Mouse (Mus musculus): ENCODE results near the gene Msi2. TPM values are rescaled to one million over a fixed set of nuclear protein-coding genes. Genes with fewer than 3 reads are reported as not detected.

Msi2 gene
- polyA plus RNA-seq, 1 experiment from 2014 or later: 33.1 TPM

DNA sequence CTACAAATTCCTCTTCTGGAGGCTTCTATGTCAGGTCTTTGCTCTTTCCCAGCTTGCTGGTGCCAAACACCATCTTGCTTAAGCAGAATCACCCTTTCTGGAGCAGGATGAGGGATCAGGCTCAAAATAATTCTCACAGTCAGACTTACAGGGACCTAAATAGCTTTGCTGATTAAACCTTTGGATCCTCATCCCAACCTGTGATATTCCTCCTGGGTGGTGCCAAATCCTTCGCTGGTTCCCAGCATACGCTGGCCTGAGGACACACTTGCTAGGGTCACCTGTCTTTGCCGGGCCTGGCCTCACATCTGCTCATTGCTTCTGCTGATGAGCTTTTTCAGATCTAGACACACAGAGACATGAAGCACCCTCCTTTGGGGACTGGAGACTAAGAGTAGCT, 279.7 kb downstream of the Msi2 start:
- DNase-seq (no peak), ATAC-seq (ENCODE audit: low FRiP score, low TSS enrichment) (no peak)
- H3K4me2 ChIP-seq (ENCODE audit: low read length): no peak overlapping the region
- 84% methylated on average over 3 of the region's 3 CpGs for WGBS
- H3K27me3 ChIP-seq (ENCODE audit: control insufficient read depth, insufficient read depth, low read length): no peaks in the 10 kb centered on the region
- no peak overlapping the region for H3K4me3 ChIP-seq (replicated peaks; ENCODE audit: low read depth, low read length)
- no peak overlapping the region for H3K9ac ChIP-seq (replicated peaks; ENCODE audit: low read length)
- peak overlapping the region; percentile 15; the same call in 1 of the 2 replicates for H3K27ac ChIP-seq (replicated peaks; ENCODE audit: low read depth, low read length)
- no peaks in the 10 kb centered on the region for H3K36me3 ChIP-seq (ENCODE audit: control insufficient read depth, insufficient read depth, low read length)
- H3K4me1 ChIP-seq (ENCODE audit: control insufficient read depth, insufficient read depth, low read length): peaks cover 64% of the 10 kb centered on the region
- H3K9me3 ChIP-seq (ENCODE audit: control insufficient read depth, low read length): no peaks in the 10 kb centered on the region

- no peak overlapping the region for H3K27ac ChIP-seq (replicated peaks; ENCODE audit: low read depth, low read length)
- no peaks in the 10 kb centered on the region for H3K36me3 ChIP-seq (ENCODE audit: control insufficient read depth, insufficient read depth, low read length)
- ATAC-seq (ENCODE audit: low FRiP score, low TSS enrichment): no peak
- WGBS: 28% methylated on average over 2 of the region's 2 CpGs
- no peaks in the 10 kb centered on the region for H3K9me3 ChIP-seq (ENCODE audit: control insufficient read depth, low read length)
- peaks cover 53% of the 10 kb centered on the region for H3K4me1 ChIP-seq (ENCODE audit: control insufficient read depth, insufficient read depth, low read length)
- H3K9ac ChIP-seq (replicated peaks; ENCODE audit: low read length): no peak overlapping the region
- no peak overlapping the region for H3K4me2 ChIP-seq (ENCODE audit: low read length)
- peak; percentile 33 for DNase-seq
- no peaks in the 10 kb centered on the region for H3K27me3 ChIP-seq (ENCODE audit: control insufficient read depth, insufficient read depth, low read length)
- H3K4me3 ChIP-seq (replicated peaks; ENCODE audit: low read depth, low read length): no peak overlapping the region
Measured at GRCm38 (mm10) chr11:88436596-88436995, 281.7 kb downstream of the Msi2 start.

DNA sequence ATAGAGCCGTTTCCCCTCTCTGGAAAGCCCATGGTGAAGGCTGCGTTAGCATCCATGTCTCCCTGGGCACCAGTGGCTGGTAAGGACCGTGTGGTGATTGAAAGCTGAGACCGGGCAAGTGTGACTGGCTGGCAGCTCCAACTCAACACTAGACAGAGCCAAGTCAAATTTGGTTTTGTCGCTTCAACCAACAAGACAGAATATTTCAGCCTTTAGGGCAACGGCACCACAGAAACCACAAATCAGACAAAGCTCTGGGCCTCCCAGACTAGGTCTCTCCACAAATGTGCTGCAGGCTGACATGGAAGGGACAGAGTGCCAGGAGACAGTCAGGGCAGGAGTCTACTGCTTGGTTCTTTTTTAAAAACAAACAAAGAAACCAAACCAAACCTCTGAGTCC, 282.8 kb downstream of the Msi2 start:
- DNase-seq: no peak
- Histone ChIP-seq H3K9ac (replicated peaks; ENCODE audit: low read length) (no peak overlapping the region), H3K27ac (replicated peaks; ENCODE audit: low read depth, low read length) (peak overlapping the region; percentile 21; the same call in 1 of the 2 replicates), H3K4me1 (ENCODE audit: control insufficient read depth, insufficient read depth, low read length) (peaks cover 60% of the 10 kb centered on the region), H3K4me2 (ENCODE audit: low read length) (no peak overlapping the region), H3K4me3 (replicated peaks; ENCODE audit: low read depth, low read length) (no peak overlapping the region), H3K36me3 (ENCODE audit: control insufficient read depth, insufficient read depth, low read length) (no peaks in the 10 kb centered on the region), H3K27me3 (ENCODE audit: control insufficient read depth, insufficient read depth, low read length) (no peaks in the 10 kb centered on the region), H3K9me3 (ENCODE audit: control insufficient read depth, low read length) (no peaks in the 10 kb centered on the region)
- ATAC-seq (ENCODE audit: low FRiP score, low TSS enrichment): no peak
- WGBS: 79% methylated on average over 6 of the region's 6 CpGs

DNA sequence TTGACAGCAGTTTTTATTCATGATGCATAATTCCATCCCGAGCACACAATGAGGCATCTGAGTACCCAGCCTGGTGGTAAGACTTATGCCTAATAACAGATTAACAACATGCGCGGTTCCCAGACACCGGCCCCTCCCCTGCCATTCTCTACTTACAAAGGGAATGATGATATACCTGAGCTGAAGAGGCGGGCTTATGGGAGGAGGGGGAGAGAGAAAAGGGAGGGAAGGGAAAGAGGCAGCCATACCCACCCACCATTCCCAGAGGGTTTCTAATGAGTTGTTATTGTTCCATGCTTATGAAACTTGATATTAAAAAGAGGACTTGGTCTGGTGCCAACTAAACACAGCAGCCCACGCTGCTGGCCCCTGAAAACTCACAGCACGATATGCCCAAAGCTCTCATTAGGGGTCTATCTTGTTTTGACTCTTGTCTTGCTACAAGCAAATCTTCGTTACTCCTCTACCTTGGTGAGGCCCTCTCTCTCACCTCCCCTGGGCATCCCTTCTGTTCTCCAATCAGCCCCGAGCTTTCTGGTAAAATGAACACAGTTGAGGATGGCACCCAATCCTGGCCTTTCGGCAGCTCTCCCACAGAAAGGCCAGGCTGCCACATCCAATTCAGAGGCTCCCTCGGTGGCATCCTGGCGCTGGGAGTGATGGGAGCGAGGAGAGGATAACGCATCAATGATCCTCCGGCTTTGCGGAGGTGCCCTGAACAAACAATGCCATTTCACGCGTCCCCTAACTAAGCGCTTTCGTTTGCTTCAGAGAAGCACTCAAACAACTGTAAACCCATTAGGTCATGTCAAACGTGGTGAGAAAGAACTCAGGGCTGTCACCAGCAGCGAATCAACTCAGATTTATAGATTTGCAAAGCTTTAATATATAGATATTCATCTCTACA, 286.7 kb downstream of the Msi2 start:
- ATAC-seq (ENCODE audit: low FRiP score, low TSS enrichment): peak; percentile 64; the same call in 1 of the 2 replicates
- Histone ChIP-seq H3K4me2 (ENCODE audit: low read length) (peak overlapping the region; percentile 13; the same call in 1 of the 2 replicates), H3K9ac (replicated peaks; ENCODE audit: low read length) (peak overlapping the region; percentile 42; the same call in 1 of the 2 replicates), H3K4me3 (replicated peaks; ENCODE audit: low read depth, low read length) (no peak overlapping the region), H3K9me3 (ENCODE audit: control insufficient read depth, low read length) (no peaks in the 10 kb centered on the region), H3K27ac (replicated peaks; ENCODE audit: low read depth, low read length) (peak overlapping the region; percentile 81), H3K4me1 (ENCODE audit: control insufficient read depth, insufficient read depth, low read length) (peaks cover 47% of the 10 kb centered on the region), H3K27me3 (ENCODE audit: control insufficient read depth, insufficient read depth, low read length) (no peaks in the 10 kb centered on the region), H3K36me3 (ENCODE audit: control insufficient read depth, insufficient read depth, low read length) (no peaks in the 10 kb centered on the region)
- peak; percentile 72 for DNase-seq
- WGBS: 17% methylated on average over 22 of the region's 22 CpGs

GRCm38 (mm10) chr11:88430292-88430691, 288.0 kb downstream of the Msi2 start:
- ATAC-seq (ENCODE audit: low FRiP score, low TSS enrichment) (no peak), DNase-seq (no peak)
- H3K9ac ChIP-seq (replicated peaks; ENCODE audit: low read length): no peak overlapping the region
- H3K36me3 ChIP-seq (ENCODE audit: control insufficient read depth, insufficient read depth, low read length): no peaks in the 10 kb centered on the region
- H3K9me3 ChIP-seq (ENCODE audit: control insufficient read depth, low read length): no peaks in the 10 kb centered on the region
- H3K4me1 ChIP-seq (ENCODE audit: control insufficient read depth, insufficient read depth, low read length): peaks cover 47% of the 10 kb centered on the region
- H3K27me3 ChIP-seq (ENCODE audit: control insufficient read depth, insufficient read depth, low read length): no peaks in the 10 kb centered on the region
- H3K4me3 ChIP-seq (replicated peaks; ENCODE audit: low read depth, low read length): no peak overlapping the region
- WGBS: 92% methylated on average over 8 of the region's 8 CpGs
- peak overlapping the region; percentile 81 for H3K27ac ChIP-seq (replicated peaks; ENCODE audit: low read depth, low read length)
- no peak overlapping the region for H3K4me2 ChIP-seq (ENCODE audit: low read length)

DNA sequence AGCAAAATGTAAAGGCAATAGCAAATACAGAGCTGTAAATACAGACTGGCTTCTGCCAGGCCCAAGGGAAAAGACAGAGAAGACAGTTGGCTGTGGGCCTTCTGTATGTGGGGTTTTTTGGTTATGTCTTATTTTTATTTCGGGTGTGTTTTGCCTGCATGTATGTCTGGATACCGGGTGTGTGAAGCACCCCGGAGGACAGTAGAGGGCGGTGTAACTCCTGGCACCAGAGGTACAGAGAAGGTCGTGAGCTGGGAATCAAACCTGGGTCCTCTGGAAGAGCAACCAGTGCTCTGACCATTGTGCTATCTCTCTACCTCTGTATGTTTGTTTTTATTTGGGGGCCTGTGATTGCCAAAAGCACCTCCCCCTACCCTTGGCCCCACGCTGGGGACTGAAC, 288.6 kb downstream of the Msi2 start:
- Histone ChIP-seq H3K4me1 (ENCODE audit: control insufficient read depth, insufficient read depth, low read length) (peaks cover 52% of the 10 kb centered on the region), H3K4me3 (replicated peaks; ENCODE audit: low read depth, low read length) (no peak overlapping the region), H3K4me2 (ENCODE audit: low read length) (no peak overlapping the region), H3K36me3 (ENCODE audit: control insufficient read depth, insufficient read depth, low read length) (no peaks in the 10 kb centered on the region), H3K27me3 (ENCODE audit: control insufficient read depth, insufficient read depth, low read length) (no peaks in the 10 kb centered on the region), H3K9ac (replicated peaks; ENCODE audit: low read length) (no peak overlapping the region), H3K27ac (replicated peaks; ENCODE audit: low read depth, low read length) (peak overlapping the region; percentile 42), H3K9me3 (ENCODE audit: control insufficient read depth, low read length) (no peaks in the 10 kb centered on the region)
- ATAC-seq (ENCODE audit: low FRiP score, low TSS enrichment) (no peak), DNase-seq (no peak)
- 92% methylated on average over 6 of the region's 6 CpGs for WGBS

DNA sequence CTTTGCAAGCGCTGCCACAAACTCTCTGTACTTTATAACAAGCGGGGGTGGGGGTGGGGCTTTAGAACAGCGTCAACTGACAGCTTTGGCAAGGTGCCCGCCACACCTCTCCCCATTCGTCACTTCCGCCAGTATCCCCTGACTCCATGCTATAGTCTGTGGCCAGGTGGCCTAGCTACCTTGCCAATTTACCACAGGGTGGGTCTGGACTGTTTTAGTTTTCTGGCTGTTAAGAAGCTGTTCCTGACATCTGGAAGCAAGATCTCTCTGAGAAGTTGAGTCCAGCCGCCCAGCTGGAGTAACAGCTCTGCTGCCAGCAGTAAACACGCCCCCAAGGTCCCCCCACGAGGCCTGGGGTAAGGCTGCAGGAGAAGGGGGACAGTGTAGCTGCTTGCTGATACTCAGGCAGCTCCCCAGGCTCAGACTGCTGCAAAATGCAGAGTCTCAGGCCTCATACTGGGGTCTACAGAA, 292.6 kb downstream of the Msi2 start:
- ATAC-seq (ENCODE audit: low FRiP score, low TSS enrichment) (no peak), DNase-seq (no peak)
- H3K4me1 ChIP-seq (ENCODE audit: control insufficient read depth, insufficient read depth, low read length): peaks cover 69% of the 10 kb centered on the region

DNA sequence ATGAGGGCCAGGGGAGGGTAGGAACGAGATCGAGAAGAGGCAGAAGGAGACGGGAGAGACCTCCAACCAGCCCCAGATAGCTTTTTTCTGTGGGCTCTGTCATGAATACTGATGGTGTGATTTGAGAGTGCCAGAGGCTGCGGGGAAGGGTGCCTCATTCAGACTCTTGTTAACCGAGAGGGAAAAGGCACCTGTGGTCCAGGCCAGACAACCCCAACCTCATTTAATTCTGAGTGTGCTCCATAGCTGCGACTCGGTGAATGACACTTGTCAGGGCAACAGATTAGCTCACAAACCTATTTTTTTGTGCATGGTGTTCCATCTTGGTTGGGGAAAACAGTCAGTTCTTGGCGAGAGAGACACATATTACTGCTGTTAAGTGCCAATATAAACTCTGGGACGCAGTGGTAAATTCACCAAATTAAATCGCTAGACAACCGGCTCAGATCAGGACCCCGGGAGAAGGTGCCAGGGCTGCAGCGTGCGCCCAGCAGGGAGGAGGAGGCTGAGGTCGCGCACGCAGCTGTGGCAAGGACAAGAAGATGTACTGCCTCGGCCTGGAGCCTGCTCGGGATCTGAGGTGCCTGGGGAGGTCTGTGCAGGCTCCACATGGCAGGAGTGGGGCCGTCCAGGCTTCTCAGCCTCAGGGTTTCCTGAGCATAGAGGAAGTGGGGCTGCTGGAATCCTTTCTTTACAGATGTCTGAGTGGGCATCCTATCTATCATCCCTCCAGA, 294.1 kb downstream of the Msi2 start:
- peak overlapping the region; percentile 66 for H3K27ac ChIP-seq (replicated peaks; ENCODE audit: low read depth, low read length)
- ATAC-seq (ENCODE audit: low FRiP score, low TSS enrichment) (no peak), DNase-seq (no peak)
- no peak overlapping the region for H3K4me3 ChIP-seq (replicated peaks; ENCODE audit: low read depth, low read length)
- H3K9me3 ChIP-seq (ENCODE audit: control insufficient read depth, low read length): no peaks in the 10 kb centered on the region
- H3K36me3 ChIP-seq (ENCODE audit: control insufficient read depth, insufficient read depth, low read length): no peaks in the 10 kb centered on the region
- no peak overlapping the region for H3K9ac ChIP-seq (replicated peaks; ENCODE audit: low read length)
- H3K4me2 ChIP-seq (ENCODE audit: low read length): no peak overlapping the region
- no peaks in the 10 kb centered on the region for H3K27me3 ChIP-seq (ENCODE audit: control insufficient read depth, insufficient read depth, low read length)
- 31% methylated on average over 20 of the region's 20 CpGs for WGBS
- H3K4me1 ChIP-seq (ENCODE audit: control insufficient read depth, insufficient read depth, low read length): peaks cover 64% of the 10 kb centered on the region

More for the DNA sequence above, 292.6 kb downstream of the Msi2 start:
- 44% methylated on average over 9 of the region's 9 CpGs for WGBS
- H3K27ac ChIP-seq (replicated peaks; ENCODE audit: low read depth, low read length): peak overlapping the region; percentile 57; the same call in 1 of the 2 replicates
- no peaks in the 10 kb centered on the region for H3K27me3 ChIP-seq (ENCODE audit: control insufficient read depth, insufficient read depth, low read length)
- no peaks in the 10 kb centered on the region for H3K36me3 ChIP-seq (ENCODE audit: control insufficient read depth, insufficient read depth, low read length)
- H3K4me2 ChIP-seq (ENCODE audit: low read length): no peak overlapping the region
- H3K9ac ChIP-seq (replicated peaks; ENCODE audit: low read length): no peak overlapping the region
- no peak overlapping the region for H3K4me3 ChIP-seq (replicated peaks; ENCODE audit: low read depth, low read length)
- H3K9me3 ChIP-seq (ENCODE audit: control insufficient read depth, low read length): no peaks in the 10 kb centered on the region
